Mouse (Mus musculus) kidney, embryonic 14.5 days (tissue): ENCODE data around the gene Ptprk. TPM values are rescaled to one million over a fixed set of nuclear protein-coding genes. Genes with fewer than 3 reads are reported as not detected.

ENCODE experiments used
- ATAC-seq: fragments of 200-750 bp; cut with Nextera tagmentation; 2 replicates; pipeline ENCODE4 v1.8.0; 2017; ENCODE audit warnings: moderate number of reproducible peaks, mild to moderate bottlenecking, moderate TSS enrichment, moderate library complexity; ENCODE audit not compliant: low FRiP score, low TSS enrichment
- H3K27ac ChIP-seq: fragments of 300-500 bp; sonication (generic); 2 replicates; pipeline ENCODE4 v1.5.1; 2014; ENCODE audit warnings: low read depth, mild to moderate bottlenecking, low read length, moderate library complexity, mixed read lengths
- H3K27me3 ChIP-seq: fragments of 300-500 bp; sonication (generic); 2 replicates; pipeline ENCODE4 v1.6.1; 2014; ENCODE audit warnings: mild to moderate bottlenecking, low read length; ENCODE audit not compliant: control insufficient read depth, insufficient read depth
- H3K36me3 ChIP-seq: fragments of 300-500 bp; sonication (generic); 2 replicates; pipeline ENCODE4 v1.6.1; 2014; ENCODE audit warnings: low read length, mixed read lengths; ENCODE audit not compliant: control insufficient read depth, insufficient read depth
- H3K4me1 ChIP-seq: fragments of 300-500 bp; sonication (generic); 2 replicates; pipeline ENCODE4 v1.6.1; 2014; ENCODE audit warnings: low read length, mixed read lengths; ENCODE audit not compliant: control insufficient read depth, insufficient read depth
- H3K4me2 ChIP-seq: fragments of 300-500 bp; sonication (generic); replicated peaks from 2 replicates; pipeline ENCODE4 v1.6.1; 2014; ENCODE audit warnings: low read depth, mild to moderate bottlenecking, low read length
- H3K4me3 ChIP-seq: fragments of 300-500 bp; sonication (generic); 2 replicates; pipeline ENCODE4 v1.5.1; 2014; ENCODE audit warnings: mild to moderate bottlenecking, low read length
- H3K9ac ChIP-seq: fragments of 300-500 bp; sonication (generic); 2 replicates; pipeline ENCODE4 v1.6.1; 2014; ENCODE audit warnings: low read depth, mild to moderate bottlenecking, low read length, moderate library complexity
- H3K9me3 ChIP-seq: fragments of 300-500 bp; sonication (generic); 2 replicates; pipeline ENCODE4 v1.6.1; 2016; ENCODE audit warnings: low read length; ENCODE audit not compliant: control insufficient read depth
- WGBS: fragments of 180-500 bp; shearing (Covaris S2); extraction: QIAGEN DNeasy Blood & Tissue Kit; methylation state at CpG from one replicate; pipeline ENCODE4 v1.1.7; 2014; 5-methylcytosine and 5-hydroxymethylcytosine counted together
- polyA plus RNA-seq: library from polyadenylated mRNA; unstranded; fragments of >200 nt; fragmentation: Nextera tagmentation; extraction: Ambion mirVana; gene quantifications from 2 replicates; pipeline ENCODE4 v1.2.1, GENCODE M21; 2014

The Ptprk gene
- polyA plus RNA-seq, 1 experiment from 2014 or later: 42.7 TPM

DNA sequence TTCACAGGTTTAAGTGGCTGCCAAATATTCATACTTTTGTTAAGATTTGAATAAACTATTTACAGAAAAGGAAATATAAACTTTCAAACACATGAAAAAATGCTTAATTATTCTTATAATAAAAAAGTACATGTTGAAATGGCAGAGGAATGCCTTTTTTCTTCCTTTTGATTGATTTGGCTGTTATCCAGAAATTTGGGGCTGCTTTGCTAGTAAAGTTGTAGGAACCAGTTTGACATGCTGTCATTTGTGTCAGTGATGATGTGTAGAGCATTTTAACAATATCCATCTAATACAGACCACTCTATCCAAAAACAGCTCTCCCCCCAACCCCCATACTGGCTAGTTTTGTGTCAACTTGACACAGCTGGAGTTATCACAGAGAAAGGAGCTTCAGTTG, 86.7 kb downstream of the Ptprk start:
- Histone ChIP-seq H3K36me3 (no peaks in the 10 kb centered on the region), H3K27me3 (no peaks in the 10 kb centered on the region), H3K4me1 (no peaks in the 10 kb centered on the region), H3K4me2 (no peak overlapping the region), H3K9ac (no peak overlapping the region), H3K27ac (no peak overlapping the region), H3K9me3 (no peaks in the 10 kb centered on the region), H3K4me3 (no peak overlapping the region)
- ATAC-seq: no peak

- H3K9ac ChIP-seq: no peak overlapping the region
- H3K4me1 ChIP-seq: 0 out of 2 replicates have a peak, but pooled peaks cover 6% of the 10 kb centered on the region
- no peak for ATAC-seq
- no peak overlapping the region for H3K27ac ChIP-seq
- no peak overlapping the region for H3K4me2 ChIP-seq
- no peaks in the 10 kb centered on the region for H3K9me3 ChIP-seq
- no peaks in the 10 kb centered on the region for H3K27me3 ChIP-seq
- H3K36me3 ChIP-seq: no peaks in the 10 kb centered on the region
- H3K4me3 ChIP-seq: no peak overlapping the region
These were observed 89.6 kb downstream of the Ptprk start for GRCm38 (mm10) chr10:28164250-28164649.

DNA sequence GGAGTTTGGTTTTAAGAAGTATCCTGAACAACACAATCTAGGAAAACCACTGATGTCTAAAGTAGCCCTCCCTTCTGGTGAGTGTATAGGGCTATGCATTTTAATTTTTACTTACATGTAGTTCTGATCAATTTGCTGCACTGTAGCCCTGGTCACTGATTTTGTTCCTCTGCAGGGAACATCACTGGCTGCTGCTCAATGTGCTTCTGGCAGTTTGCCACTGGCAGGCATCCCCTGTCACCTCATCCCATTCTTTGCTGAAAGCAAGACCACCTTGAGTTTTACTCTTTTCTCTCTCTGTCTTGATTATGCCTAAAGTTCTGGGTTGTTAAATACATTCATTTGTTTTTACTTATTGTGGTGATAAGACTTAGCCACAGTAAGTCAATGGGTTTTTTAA, 90.1 kb downstream of the Ptprk start:
- Histone ChIP-seq H3K27me3 (no peaks in the 10 kb centered on the region), H3K9ac (no peak overlapping the region), H3K27ac (no peak overlapping the region), H3K4me3 (no peak overlapping the region), H3K4me2 (no peak overlapping the region), H3K36me3 (no peaks in the 10 kb centered on the region), H3K4me1 (0 out of 2 replicates have a peak, but pooled peaks cover 6% of the 10 kb centered on the region), H3K9me3 (no peaks in the 10 kb centered on the region)
- no peak for ATAC-seq

DNA sequence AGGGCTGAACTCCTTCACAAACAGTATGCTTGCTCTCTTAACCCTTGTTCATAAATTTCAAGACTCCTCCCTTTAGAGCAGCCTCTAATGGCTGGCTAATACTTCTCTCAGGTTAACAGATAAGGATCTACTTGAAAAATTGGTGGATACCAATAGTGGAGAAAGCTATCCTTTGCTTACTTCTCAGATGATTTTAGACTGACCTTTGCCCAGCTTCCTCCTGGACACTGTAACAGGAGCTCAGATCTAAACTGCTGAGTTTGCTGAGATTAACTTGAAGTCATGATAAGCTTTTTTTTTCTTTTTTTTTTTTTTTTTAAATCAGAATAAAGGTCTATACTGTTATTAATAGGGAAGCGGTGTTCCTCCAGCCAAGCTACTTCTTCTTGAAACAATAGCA, 92.0 kb downstream of the Ptprk start:
- Histone ChIP-seq H3K27me3 (no peaks in the 10 kb centered on the region), H3K4me3 (no peak overlapping the region), H3K9me3 (no peaks in the 10 kb centered on the region), H3K9ac (no peak overlapping the region), H3K4me2 (no peak overlapping the region), H3K4me1 (0 out of 2 replicates have a peak, but pooled peaks cover 6% of the 10 kb centered on the region), H3K36me3 (no peaks in the 10 kb centered on the region), H3K27ac (no peak overlapping the region)
- 0 out of 2 replicates have a peak, but pooled peaks have one; percentile 35 for ATAC-seq
- 79% methylated on average over 1 of the region's 1 CpGs for WGBS

DNA sequence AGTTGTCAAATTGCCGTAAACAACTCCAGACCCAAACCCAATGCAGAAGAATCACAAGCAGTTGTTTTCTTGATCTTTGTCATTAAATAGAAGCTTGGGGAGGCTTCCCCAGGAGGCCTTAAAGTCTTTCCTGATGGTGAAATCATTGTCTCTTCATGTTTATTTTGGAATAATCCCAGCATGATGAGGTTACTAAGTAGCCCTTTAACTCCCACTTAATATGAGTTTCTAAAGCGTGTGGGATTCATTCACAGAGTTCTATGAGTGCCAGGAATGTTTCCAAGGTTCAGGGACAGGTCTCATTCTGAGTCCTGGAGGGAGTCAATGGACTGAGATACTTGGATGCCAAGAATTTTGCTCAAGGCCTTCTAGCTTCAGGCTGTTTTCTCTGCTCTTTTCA, 92.5 kb downstream of the Ptprk start:
- no peak overlapping the region for H3K9ac ChIP-seq
- H3K4me1 ChIP-seq: 0 out of 2 replicates have a peak, but pooled peaks cover 6% of the 10 kb centered on the region
- no peaks in the 10 kb centered on the region for H3K36me3 ChIP-seq
- no peak for ATAC-seq
- H3K9me3 ChIP-seq: no peaks in the 10 kb centered on the region
- H3K27me3 ChIP-seq: no peaks in the 10 kb centered on the region
- 43% methylated on average over 2 of the region's 2 CpGs for WGBS
- H3K27ac ChIP-seq: no peak overlapping the region
- H3K4me3 ChIP-seq: no peak overlapping the region
- H3K4me2 ChIP-seq: no peak overlapping the region

DNA sequence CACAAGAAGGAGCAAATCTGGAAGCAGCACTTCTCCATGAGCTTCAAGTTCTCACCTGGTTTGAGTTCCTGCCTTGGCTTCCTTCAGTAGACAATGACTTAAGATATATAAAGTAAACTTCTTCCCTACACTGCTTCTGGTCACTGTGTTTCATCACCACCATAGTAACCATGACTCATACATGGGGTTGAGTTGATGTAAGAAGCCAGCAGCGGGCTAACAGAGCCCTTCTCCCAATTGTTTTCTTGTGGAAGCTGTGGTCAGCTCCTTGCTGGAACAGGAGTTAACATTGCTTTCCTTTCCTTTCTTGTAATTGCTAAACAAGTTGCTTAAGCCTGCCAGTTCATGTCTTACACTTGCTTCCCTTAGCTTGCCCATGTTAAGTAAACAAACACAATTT, 96.6 kb downstream of the Ptprk start:
- ATAC-seq: no peak
- Histone ChIP-seq H3K9me3 (no peaks in the 10 kb centered on the region), H3K4me2 (no peak overlapping the region), H3K9ac (no peak overlapping the region), H3K27me3 (no peaks in the 10 kb centered on the region), H3K4me1 (0 out of 2 replicates have a peak, but pooled peaks cover 6% of the 10 kb centered on the region), H3K4me3 (no peak overlapping the region), H3K36me3 (no peaks in the 10 kb centered on the region), H3K27ac (no peak overlapping the region)
- WGBS: 92% methylated on average over 1 of the region's 1 CpGs

- no peak overlapping the region for H3K4me2 ChIP-seq
- H3K4me1 ChIP-seq: no peaks in the 10 kb centered on the region
- H3K27me3 ChIP-seq: no peaks in the 10 kb centered on the region
- ATAC-seq: no peak
- H3K27ac ChIP-seq: no peak overlapping the region
- H3K9ac ChIP-seq: no peak overlapping the region
- no peaks in the 10 kb centered on the region for H3K9me3 ChIP-seq
- 84% methylated on average over 4 of the region's 4 CpGs for WGBS
- no peak overlapping the region for H3K4me3 ChIP-seq
- H3K36me3 ChIP-seq: no peaks in the 10 kb centered on the region
These were observed 104.3 kb downstream of the Ptprk start for GRCm38 (mm10) chr10:28178876-28179275.

DNA sequence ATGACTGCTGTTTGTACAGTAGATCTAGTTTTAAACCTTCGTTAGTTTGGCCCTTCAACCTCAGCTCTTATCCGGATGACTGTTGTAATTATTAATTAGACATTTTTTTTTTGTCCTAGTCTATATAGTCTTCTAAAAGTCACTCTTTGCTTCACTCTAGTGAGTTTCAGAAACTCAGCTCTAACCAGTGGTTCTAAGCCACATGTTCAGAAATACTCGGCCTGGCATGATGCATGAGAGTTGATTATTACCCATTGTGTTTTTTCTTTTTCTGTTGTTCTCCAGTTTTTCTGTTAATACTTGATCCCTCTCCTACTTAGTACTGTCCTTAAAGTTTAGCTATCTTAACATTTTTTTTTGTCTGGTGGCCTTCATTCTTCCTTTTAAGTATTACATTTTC, 107.5 kb downstream of the Ptprk start:
- H3K27me3 ChIP-seq: no peaks in the 10 kb centered on the region
- 78% methylated on average over 3 of the region's 3 CpGs for WGBS
- no peaks in the 10 kb centered on the region for H3K9me3 ChIP-seq
- no peak overlapping the region for H3K4me2 ChIP-seq
- no peak overlapping the region for H3K4me3 ChIP-seq
- no peaks in the 10 kb centered on the region for H3K4me1 ChIP-seq
- no peak overlapping the region for H3K9ac ChIP-seq
- no peaks in the 10 kb centered on the region for H3K36me3 ChIP-seq
- no peak overlapping the region for H3K27ac ChIP-seq
- no peak for ATAC-seq

DNA sequence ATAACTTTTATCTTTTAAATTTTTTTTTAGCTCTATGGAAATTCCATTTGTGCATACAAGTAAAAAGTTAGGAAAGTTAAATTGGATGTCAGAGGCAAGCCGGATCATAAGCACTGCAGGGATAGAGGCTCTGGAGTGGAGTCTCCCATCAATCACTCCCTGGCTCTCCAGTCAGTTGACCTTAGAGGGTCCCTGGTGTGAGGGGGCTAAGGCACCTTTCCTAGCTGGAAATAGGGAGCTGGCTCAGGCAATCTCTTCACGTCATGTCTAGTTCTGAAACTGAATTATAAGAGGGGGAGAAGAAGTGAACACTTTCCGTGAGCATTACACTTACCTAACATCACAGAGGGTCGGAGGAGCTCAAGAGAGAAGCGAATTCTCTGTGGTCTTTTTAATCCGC, 110.1 kb downstream of the Ptprk start:
- H3K4me1 ChIP-seq: no peaks in the 10 kb centered on the region
- no peaks in the 10 kb centered on the region for H3K36me3 ChIP-seq
- no peak overlapping the region for H3K4me3 ChIP-seq
- H3K9me3 ChIP-seq: no peaks in the 10 kb centered on the region
- no peak for ATAC-seq
- no peak overlapping the region for H3K27ac ChIP-seq
- H3K4me2 ChIP-seq: no peak overlapping the region
- H3K9ac ChIP-seq: no peak overlapping the region
- WGBS: 74% methylated on average over 6 of the region's 6 CpGs
- H3K27me3 ChIP-seq: no peaks in the 10 kb centered on the region

GRCm38 (mm10) chr10:28185326-28185725, 110.7 kb downstream of the Ptprk start:
- Histone ChIP-seq H3K27me3 (no peaks in the 10 kb centered on the region), H3K27ac (no peak overlapping the region), H3K4me1 (no peaks in the 10 kb centered on the region), H3K36me3 (no peaks in the 10 kb centered on the region), H3K4me3 (no peak overlapping the region), H3K4me2 (no peak overlapping the region), H3K9ac (no peak overlapping the region), H3K9me3 (no peaks in the 10 kb centered on the region)
- 52% methylated on average over 4 of the region's 4 CpGs for WGBS
- ATAC-seq: no peak
